Mouse (Mus musculus): ENCODE measurements around the gene Nmral1. TPM values are rescaled to one million over a fixed set of nuclear protein-coding genes. Genes with fewer than 3 reads are reported as not detected.

Gene Nmral1
- total and polyA plus RNA-seq, 3 experiments = 54.6 to 60.4 TPM; not detected in 1

- DNase-seq (ENCODE audit: low read depth, low spot score) = peak; percentile 98
- Histone ChIP-seq H3K27me3 (ENCODE audit: control insufficient read depth in 1 of 2, insufficient read depth in 2 of 2, low read length in 2 of 2) (no peaks in the 10 kb centered on the region), H3K9me3 (replicated peaks; ENCODE audit: insufficient read depth, low read length) (no peaks in the 10 kb centered on the region), H3K4me3 (ENCODE audit: control insufficient read depth in 1 of 2, insufficient read depth in 1 of 2, low read depth in 2 of 2, low read length in 2 of 2) (peak within 1 kb of the TSS; percentile 88 to 94), H3K79me2 (ENCODE audit: control insufficient read depth, insufficient read depth, low read length, poor library complexity) (peaks cover 21% of the 10 kb centered on the region), H3K27ac (ENCODE audit: control insufficient read depth, low read depth, low read length) (peak within 1 kb of the TSS; percentile 38), H3K36me3 (ENCODE audit: control insufficient read depth in 1 of 2, insufficient read depth in 2 of 2, low read length in 2 of 2) (peaks cover 5 to 39% of the 10 kb centered on the region in 2 experiments), H3K9ac (ENCODE audit: control insufficient read depth, low read depth, low read length, poor library complexity, severe bottlenecking) (peak within 1 kb of the TSS; percentile 81), H3K4me1 (ENCODE audit: control insufficient read depth in 1 of 2, insufficient read depth in 2 of 2, low read length in 2 of 2) (peaks cover 8 to 23% of the 10 kb centered on the region in 2 experiments)
- TF ChIP-seq ZC3H11A (IDR thresholded peaks at IDR 0.05; ENCODE audit: low read depth, low read length) (no peak), POLR2A (IDR thresholded peaks at IDR 0.05; ENCODE audit: control insufficient read depth in 1 of 2, insufficient read depth in 1 of 2, low read depth in 1 of 2, low read length in 2 of 2, poor library complexity in 1 of 2) (peak; percentile 46 to 88; a peak in 2 of 4 replicates), CHD1 (IDR thresholded peaks at IDR 0.05; ENCODE audit: low read depth, low read length) (0 out of 2 replicates have a peak, but pooled peaks have one; percentile 37), HCFC1 (IDR thresholded peaks at IDR 0.05; ENCODE audit: low read depth, low read length) (peak; percentile 37; the same call in 1 of the 2 replicates), POLR2AphosphoS2 (IDR thresholded peaks at IDR 0.05; ENCODE audit: low read length) (peak; percentile 74; the same call in 1 of the 2 replicates), MAFK (IDR thresholded peaks at IDR 0.05; ENCODE audit: borderline replicate concordance, low read depth, low read length) (no peak), ZMIZ1 (IDR thresholded peaks at IDR 0.05; ENCODE audit: low read depth, low read length) (0 out of 2 replicates have a peak, but pooled peaks have one; percentile 59), EP300 (IDR thresholded peaks at IDR 0.05; ENCODE audit: low read depth in 1 of 2, low read length in 2 of 2) (no peak), ZNF384 (IDR thresholded peaks at IDR 0.05; ENCODE audit: low read depth, low read length) (no peak), NRF1 (IDR thresholded peaks at IDR 0.05; ENCODE audit: insufficient read depth, low read depth, low read length, poor library complexity, severe bottlenecking) (0 out of 2 replicates have a peak, but pooled peaks have one; percentile 22), RCOR1 (IDR thresholded peaks at IDR 0.05; ENCODE audit: low read depth, low read length) (0 out of 2 replicates have a peak, but pooled peaks have one; percentile 9), USF2 (IDR thresholded peaks at IDR 0.05; ENCODE audit: borderline replicate concordance in 1 of 2, insufficient read depth in 1 of 2, low read depth in 1 of 2, low read length in 2 of 2) (peak in 1 of 2 experiments; percentile 14; a peak in 1 of 4 replicates), NELFE (IDR thresholded peaks at IDR 0.05; ENCODE audit: low read depth, low read length) (peak; percentile 84), USF1 (IDR thresholded peaks at IDR 0.05; ENCODE audit: low read depth, low read length) (peak; percentile 85), TBP (IDR thresholded peaks at IDR 0.05; ENCODE audit: low read depth, low read length) (peak; percentile 82), POLR2AphosphoS5 (IDR thresholded peaks at IDR 0.05; ENCODE audit: borderline replicate concordance, low read depth, low read length) (no peak), MXI1 (IDR thresholded peaks at IDR 0.05; ENCODE audit: low read depth, low read length) (peak; percentile 48; the same call in 1 of the 2 replicates), ETS1 (IDR thresholded peaks at IDR 0.05; ENCODE audit: low read depth, low read length) (no peak)
Measured at GRCm38 (mm10) chr16:4679121-4680018, 39.8 kb downstream of the Nmral1 start, which contains the start of gene Coro7. Gene Coro7 (minus strand): TSS chr16:4679777.
